Mouse (Mus musculus) thymus, postnatal 14 days (tissue): ENCODE data around the gene Syt15.
"Not testable (repeated sequence)": the region's sequence is repeated elsewhere in the genome, so short reads cannot be mapped to it uniquely, and the experiment has no call there.

Source experiments
- DNase-seq: peaks from one replicate; pipeline ENCODE4 v3.0.0; 2021

Syt15 gene

DNA sequence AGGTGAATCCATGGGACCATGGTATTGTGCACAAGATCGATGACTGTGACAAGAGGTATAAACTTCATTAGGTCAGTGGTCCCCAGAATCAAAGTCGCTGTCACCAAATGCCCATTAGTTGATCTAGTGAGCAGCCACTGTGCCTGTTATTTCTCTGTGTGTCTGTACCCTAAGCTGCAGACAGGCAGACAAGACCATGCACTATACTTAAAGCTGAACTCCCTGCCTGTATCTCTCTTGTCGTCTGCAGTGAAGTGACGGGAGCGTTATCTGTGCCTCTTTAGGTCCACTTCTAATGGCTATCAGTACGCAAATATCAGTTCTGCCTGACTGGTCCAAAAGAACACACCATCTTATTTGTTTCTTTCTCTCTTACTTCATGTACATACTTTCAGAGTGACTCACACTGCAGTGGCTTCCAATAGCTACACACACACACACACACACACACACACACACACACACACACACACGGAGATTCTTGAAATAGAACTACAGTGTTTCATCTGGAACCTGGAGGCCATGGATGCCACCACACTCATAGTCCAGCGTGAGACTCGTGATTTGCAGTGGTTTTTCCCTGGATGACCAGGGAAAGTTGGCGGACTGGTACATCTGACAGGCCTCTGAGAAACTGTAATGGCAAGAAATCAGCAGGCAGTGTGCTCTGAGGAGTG, 9.6 kb downstream of the Syt15 start:
- DNase-seq, result no peak

DNA sequence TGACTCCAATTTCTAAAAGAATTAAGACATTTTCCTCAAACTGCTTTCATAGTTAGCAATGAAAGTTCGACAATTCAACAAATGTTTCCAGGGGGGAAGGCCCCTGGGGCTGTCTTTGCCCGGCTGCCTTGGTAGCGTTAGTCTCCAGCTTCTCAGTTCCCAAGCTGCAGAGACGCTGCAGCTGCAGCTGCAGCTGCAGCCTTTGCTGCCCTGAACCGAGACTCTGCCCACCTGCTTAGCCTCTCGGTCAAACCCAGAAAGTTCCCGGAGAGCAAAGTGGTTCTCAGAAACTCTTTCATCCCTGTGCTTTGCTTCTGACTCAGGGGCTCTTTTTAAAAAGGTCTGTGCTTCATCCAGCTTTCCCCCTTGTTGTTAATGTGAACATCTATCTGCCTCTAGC, 12.9 kb downstream of the Syt15 start:
- no peak for DNase-seq

DNA sequence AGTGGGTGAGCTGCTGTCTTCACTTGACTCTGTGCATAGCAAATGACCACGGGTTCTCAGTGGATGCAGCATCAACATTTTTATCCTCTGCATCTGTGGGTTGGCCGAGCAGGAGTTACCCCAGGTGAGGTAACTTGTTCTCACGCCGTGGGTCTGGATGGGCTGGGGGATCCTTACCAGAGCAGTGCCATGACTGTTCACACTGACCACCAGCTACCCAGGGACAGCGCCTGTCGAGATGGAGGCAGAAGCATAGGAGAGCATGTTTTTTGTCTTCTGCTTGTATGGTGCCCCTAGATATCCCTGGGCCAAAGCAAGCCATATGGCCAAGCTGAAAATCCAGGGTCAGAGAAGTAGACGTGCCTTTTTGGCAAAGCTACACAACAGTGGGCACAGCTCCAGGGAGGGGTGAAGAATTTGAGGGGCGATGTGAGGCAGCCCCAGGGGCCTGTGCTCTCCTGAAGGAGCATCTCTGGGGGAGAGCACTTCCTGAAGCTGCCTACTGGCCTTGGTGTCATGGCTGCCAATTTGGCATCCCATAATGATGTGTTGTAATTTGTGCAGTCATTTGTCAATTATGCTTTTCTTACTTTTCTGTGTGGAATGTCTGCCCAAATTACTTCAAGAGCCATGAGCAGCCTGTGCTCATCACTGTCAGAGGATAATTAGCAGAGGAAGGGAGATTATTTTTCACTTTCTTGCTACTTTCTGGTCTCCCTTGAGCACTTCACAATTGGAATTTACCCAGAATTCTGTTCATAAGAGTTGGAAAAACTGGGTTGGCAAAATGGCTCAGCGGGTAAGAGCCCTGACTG, 13.7 kb downstream of the Syt15 start:
- DNase-seq, result no peak

DNA sequence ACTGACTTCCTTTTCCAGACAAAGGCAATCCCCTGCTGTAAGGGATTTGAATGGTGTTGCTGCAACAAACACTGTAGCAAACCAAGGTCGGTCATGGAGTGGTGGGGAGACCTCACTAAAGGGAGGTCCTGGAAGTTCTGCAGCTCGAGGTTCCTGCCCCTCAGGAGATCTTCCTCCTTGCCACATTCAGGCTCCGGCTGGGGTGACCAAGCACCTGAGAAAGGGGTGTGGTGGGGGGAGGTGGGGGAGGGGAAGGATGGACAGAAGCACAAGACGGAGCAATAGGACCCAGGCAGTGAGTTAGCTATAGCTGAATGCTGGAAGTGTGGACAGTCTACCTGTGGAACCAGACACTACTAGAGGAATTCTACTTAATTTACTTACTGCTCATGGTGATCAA, 14.5 kb downstream of the Syt15 start:
- DNase-seq, result no peak

DNA sequence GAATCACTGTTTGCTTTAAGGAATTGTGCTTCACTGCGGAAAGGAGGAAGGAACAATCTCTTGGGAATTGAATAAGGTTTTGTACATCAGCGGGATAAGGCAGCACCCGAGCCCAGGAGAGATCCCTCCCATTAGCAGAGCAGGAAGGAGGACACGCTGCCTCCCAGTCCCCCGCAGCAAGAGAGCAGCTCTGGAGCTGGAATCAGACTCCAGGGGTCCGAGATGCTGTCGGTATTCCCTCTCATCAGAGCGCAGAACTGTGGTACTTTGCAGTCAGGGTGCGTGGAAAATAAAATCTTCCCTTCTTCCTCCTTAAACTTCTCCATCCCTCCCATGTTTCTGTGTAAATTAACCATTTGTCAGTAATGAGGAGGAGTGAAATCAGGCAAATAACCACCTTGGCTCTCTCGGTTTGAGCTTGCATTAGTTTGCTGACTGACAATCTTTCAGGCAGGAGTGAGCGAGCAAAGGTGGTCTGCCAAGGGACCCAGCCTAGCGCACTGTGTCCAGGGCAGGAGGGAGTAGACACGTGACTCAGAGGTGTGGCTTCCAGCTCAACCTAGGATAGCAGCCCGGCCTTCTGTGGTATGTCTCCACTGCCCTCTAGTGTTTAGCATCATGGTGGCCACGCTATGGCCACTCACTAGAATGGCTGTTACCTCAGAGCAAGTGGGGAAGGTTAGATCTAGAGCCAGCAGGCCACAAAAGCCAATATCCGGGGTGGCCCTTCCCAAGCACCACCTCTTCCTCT, 15.4 kb downstream of the Syt15 start:
- peak; percentile 19 for DNase-seq

DNA sequence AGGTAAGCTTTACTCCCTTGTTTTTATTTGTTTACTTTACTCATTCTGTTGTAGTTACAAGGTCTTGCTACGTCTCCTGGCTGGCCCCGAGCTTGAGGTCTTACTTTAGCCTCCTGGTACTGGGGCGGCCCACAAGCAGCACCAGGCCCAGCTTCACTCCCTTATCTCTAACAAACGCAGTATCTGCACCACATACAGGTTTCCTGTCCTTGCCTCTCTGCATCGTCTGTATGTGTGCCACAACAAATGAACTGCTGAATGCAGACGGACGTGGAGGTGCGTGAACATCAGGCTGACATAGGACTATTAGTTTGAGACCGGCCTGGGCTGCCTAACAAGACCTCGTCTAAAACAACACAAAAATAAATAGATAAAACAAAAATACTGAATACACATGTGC, 20.9 kb downstream of the Syt15 start:
- DNase-seq, result no peak

DNA sequence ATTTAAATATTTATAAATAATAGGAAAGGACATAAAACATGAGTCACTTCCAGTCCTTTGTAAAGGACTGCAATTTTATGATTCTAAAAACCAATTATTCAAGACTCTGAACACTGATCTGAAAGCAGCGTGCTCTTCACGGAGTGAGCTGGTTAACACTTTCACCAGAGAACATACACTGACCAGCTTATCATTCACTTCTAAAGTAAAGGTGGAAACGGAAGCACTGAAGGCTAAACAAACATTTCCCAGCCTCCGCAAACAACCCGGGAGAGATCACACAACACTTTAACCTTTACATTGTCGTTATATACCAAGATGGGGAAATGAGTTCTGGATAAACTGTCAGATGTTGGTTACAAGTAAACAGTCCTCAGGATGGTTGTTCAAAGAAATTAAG, 21.3 kb downstream of the Syt15 start:
- no peak for DNase-seq

DNA sequence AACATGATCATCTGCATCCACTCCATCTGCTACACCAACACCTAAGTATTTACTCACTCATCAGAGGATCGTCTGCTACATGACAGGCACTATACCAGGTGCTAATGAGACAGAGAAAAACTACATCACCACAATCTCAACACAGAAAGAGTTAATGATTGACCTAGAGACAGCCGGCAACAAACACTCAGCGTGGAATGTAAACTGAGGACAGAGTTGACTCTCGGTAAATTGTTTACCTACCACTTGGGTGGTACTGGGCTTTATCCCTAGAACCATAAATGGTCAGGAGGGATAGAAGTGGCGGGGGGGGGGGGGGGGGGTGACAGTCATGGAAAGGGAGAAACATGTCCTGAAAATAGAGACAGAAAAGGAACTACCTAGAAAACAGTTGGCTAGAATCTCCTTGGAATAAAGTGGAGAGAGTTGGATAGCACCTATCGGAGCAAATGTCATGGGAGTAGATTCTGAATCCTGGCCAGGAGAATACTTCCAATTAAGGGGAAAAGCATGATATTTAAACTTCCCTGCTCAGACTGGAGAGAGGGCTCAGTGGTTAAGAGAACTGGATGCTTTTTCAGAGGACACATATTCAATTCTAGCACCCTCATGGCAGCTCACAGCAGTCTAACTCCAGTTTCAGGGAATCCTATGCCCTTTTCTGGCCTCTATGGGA, 33.2 kb downstream of the Syt15 start:
- no peak for DNase-seq

DNA sequence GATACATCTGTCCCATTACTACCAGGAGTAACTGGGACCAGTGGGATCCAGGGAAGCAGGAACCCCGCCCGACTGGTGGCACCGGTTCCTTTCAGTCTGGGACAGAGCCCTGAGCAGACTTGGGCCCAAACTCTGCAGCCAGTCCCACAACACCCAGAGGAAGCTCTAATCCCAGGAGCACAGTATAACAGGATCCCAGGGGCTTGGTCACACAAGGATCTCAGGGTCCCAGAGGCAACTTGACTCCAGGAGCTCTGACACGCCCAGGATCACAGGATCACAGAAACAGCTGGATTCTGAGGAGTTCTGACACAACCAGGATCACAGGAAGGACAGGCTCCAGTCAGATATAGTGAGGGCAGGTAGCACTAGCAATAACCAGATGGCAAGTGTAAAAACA, 33.9 kb downstream of the Syt15 start:
- no peak for DNase-seq

DNA sequence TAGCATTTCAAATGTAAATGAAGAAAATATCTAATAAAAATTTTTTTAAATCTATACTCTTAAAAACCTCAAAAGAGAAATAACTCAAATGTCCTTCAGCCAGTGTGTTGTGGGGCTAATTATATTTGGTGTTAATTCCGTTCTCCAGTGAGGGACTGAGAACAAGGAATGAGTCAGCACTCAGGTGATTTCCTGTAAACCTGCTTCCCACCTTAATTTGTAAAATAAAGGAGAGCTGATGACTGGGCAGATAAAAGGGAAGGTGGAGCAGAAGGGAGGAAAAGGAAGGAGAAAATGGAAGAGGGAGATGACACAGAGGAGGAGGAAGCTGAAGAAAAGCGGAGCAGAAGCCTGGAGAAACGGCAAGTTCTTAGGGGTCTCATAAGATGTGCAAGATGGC, 39.1 kb downstream of the Syt15 start:
- not testable (repeated sequence) for DNase-seq

DNA sequence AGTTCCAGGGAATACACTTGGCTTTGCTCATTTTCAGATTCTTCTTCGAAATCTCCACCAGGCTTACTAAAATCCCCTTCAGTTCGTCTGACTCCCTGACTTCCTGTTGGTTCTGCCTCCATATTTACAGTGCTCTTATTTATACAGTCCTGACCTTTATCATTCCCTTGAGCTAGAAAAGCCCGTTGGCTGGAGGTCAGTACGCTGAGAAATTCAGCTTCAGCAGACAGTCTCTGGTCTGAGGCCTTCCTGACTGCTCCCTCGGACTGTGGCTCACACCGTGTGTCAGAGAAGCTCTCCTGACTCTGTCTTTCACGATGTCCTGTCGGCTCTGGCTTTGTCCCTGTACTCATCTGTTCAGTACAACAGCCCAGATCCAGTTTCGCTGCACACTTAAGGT, 48.7 kb downstream of the Syt15 start:
- no peak for DNase-seq

DNA sequence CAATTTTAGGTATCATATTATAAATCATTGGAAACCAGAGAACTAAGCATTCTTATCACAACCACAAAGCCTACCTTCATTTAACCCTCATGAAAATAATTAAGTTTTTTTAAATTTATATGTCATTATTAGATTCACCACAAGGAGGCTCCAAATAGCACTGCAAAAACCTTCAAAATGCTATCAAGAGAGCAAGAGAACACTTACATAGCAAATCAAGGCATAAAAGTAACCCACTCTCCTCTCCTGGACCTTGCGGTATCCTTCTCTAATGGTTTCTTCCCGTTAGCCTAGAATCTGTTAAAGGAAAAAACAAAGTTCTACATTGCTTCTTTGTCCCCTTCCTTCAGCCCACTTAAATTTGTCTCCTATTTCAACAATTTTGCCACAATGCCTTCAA, 53.9 kb downstream of the Syt15 start:
- DNase-seq, result no peak

DNA sequence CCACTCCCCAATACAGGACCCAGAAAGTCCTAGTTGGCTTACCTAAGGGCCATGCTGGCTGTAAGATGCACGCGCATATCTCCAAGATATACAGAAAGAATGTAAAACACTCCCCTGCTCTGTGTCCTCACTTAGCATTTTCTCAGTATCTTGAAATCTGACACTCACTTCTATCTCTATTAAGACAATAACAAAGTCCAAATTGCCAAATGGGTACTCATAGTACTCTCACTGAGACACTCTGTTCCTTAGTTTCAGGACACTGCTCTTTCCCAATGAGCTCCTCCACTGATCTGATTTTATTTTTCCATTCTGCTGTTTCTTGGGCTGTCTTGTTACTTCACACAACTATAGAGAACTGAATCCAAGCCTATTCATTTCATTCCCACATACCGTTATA, 54.7 kb downstream of the Syt15 start:
- no peak for DNase-seq

DNA sequence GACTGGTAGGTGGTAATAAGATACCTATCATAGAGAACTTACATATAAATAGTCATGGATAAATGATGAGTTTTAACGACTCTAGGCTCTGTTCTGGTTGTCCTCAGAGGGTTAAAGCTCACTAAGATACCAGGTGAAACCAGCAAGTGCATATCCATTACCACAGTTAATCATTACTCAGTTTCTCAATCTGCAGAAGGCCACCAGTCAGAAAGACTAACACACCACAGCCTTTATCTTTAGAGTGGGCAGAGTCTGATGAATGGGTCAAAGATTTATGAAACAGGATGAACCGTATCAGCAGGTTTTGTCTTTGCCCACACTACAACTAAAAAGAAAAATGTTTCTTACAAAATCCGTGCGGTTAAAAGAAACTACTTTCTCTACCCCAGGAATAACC, 55.8 kb downstream of the Syt15 start:
- no peak for DNase-seq

DNA sequence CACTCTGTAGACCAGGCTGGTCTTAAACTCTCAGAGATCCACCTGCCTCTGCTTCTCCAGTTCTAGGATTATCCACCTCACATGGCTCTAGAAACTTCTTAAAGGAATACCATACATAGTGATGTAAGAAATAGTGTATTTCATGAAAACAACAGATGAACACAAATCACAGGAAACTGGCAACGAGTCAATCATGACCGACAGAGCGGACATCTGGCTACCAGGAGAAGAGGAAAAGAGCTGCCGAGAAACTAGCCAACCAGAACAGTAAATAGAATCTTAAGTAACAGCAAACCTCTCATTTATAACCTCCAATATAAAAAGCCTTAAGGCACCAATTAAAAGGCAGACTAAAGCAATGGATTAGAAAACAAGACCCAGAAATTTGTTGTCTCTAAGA, 60.3 kb downstream of the Syt15 start:
- DNase-seq, result no peak
